Mouse (Mus musculus): ENCODE measurements at regions not wholly inside any gene's neighbourhood (a gene's known extent, or its start where the extent isn't known, plus 50 kb on each side); places are given as distances from the start of the nearest gene placed in this dataset.
A peak's percentile ranks its signal among the peaks of the same experiment; 100 is the strongest.

- H3K36me3 ChIP-seq = no peaks in the 10 kb centered on the region
- no peaks in the 10 kb centered on the region for H3K27me3 ChIP-seq
- no peak for ATAC-seq (ENCODE audit: borderline replicate concordance, extremely low read depth, low FRiP score, low TSS enrichment)
- H3K4me1 ChIP-seq = no peaks in the 10 kb centered on the region
- no peak overlapping the region for H3K27ac ChIP-seq
- no peak overlapping the region for H3K9ac ChIP-seq
- H3K9me3 ChIP-seq = no peaks in the 10 kb centered on the region
- peak overlapping the region; percentile 17; the same call in 1 of the 2 replicates for H3K4me2 ChIP-seq
- WGBS = 38% methylated on average over 16 of the region's 16 CpGs
- H3K4me3 ChIP-seq = no peak overlapping the region
These were observed 148.8 kb upstream of the Ado start for GRCm38 (mm10) chr10:67697401-67698195.

GRCm38 (mm10) chr10:67695891-67696853 is 147.4 kb upstream of the Ado start:
- ATAC-seq (ENCODE audit: borderline replicate concordance, extremely low read depth, low FRiP score, low TSS enrichment) = no peak
- WGBS = 43% methylated on average over 10 of the region's 10 CpGs

GRCm38 (mm10) chr10:67694751-67695150 is 146.0 kb upstream of the Ado start:
- ATAC-seq (ENCODE audit: borderline replicate concordance, extremely low read depth, low FRiP score, low TSS enrichment) = no peak
- Histone ChIP-seq H3K27ac (no peak overlapping the region), H3K27me3 (no peaks in the 10 kb centered on the region), H3K4me3 (no peak overlapping the region), H3K9me3 (no peaks in the 10 kb centered on the region), H3K36me3 (no peaks in the 10 kb centered on the region), H3K4me2 (no peak overlapping the region), H3K9ac (no peak overlapping the region), H3K4me1 (no peaks in the 10 kb centered on the region)
- WGBS = 76% methylated on average over 4 of the region's 4 CpGs

More at GRCm38 (mm10) chr10:67695891-67696853, 147.4 kb upstream of the Ado start:
- Histone ChIP-seq H3K27me3 (no peaks in the 10 kb centered on the region), H3K9me3 (no peaks in the 10 kb centered on the region), H3K4me3 (no peak overlapping the region), H3K9ac (no peak overlapping the region), H3K4me1 (no peaks in the 10 kb centered on the region), H3K36me3 (no peaks in the 10 kb centered on the region), H3K4me2 (no peak overlapping the region), H3K27ac (no peak overlapping the region)

GRCm38 (mm10) chr10:67693586-67693985 is 144.8 kb upstream of the Ado start:
- no peaks in the 10 kb centered on the region for H3K27me3 ChIP-seq
- H3K4me2 ChIP-seq = no peak overlapping the region
- H3K36me3 ChIP-seq = no peaks in the 10 kb centered on the region
- 76% methylated on average over 4 of the region's 4 CpGs for WGBS
- H3K9ac ChIP-seq = no peak overlapping the region
- no peaks in the 10 kb centered on the region for H3K4me1 ChIP-seq
- no peaks in the 10 kb centered on the region for H3K9me3 ChIP-seq
- ATAC-seq (ENCODE audit: borderline replicate concordance, extremely low read depth, low FRiP score, low TSS enrichment) = no peak
- H3K27ac ChIP-seq = no peak overlapping the region
- H3K4me3 ChIP-seq = no peak overlapping the region

GRCm38 (mm10) chr10:67689944-67690670 is 141.4 kb upstream of the Ado start:
- H3K9ac ChIP-seq = no peak overlapping the region
- H3K27me3 ChIP-seq = no peaks in the 10 kb centered on the region
- H3K4me1 ChIP-seq = no peaks in the 10 kb centered on the region
- H3K4me2 ChIP-seq = no peak overlapping the region
- no peaks in the 10 kb centered on the region for H3K36me3 ChIP-seq
- H3K4me3 ChIP-seq = no peak overlapping the region
- no peak for ATAC-seq (ENCODE audit: borderline replicate concordance, extremely low read depth, low FRiP score, low TSS enrichment)
- H3K9me3 ChIP-seq = no peaks in the 10 kb centered on the region
- WGBS = 86% methylated on average over 15 of the region's 15 CpGs
- no peak overlapping the region for H3K27ac ChIP-seq

- Histone ChIP-seq H3K4me3 (no peak overlapping the region), H3K4me2 (no peak overlapping the region), H3K9me3 (no peaks in the 10 kb centered on the region), H3K36me3 (no peaks in the 10 kb centered on the region), H3K4me1 (no peaks in the 10 kb centered on the region), H3K27ac (no peak overlapping the region), H3K27me3 (no peaks in the 10 kb centered on the region), H3K9ac (no peak overlapping the region)
- no peak for ATAC-seq (ENCODE audit: borderline replicate concordance, extremely low read depth, low FRiP score, low TSS enrichment)
- WGBS = 93% methylated on average over 4 of the region's 4 CpGs
These were observed 130.6 kb upstream of the Ado start for GRCm38 (mm10) chr10:67679382-67679781.

- WGBS = 85% methylated on average over 8 of the region's 8 CpGs
- no peak overlapping the region for H3K9ac ChIP-seq
- H3K4me3 ChIP-seq = no peak overlapping the region
- H3K4me2 ChIP-seq = no peak overlapping the region
- 0 out of 2 replicates have a peak, but pooled peaks cover 6% of the 10 kb centered on the region for H3K4me1 ChIP-seq
- no peak for ATAC-seq (ENCODE audit: borderline replicate concordance, extremely low read depth, low FRiP score, low TSS enrichment)
- H3K27me3 ChIP-seq = no peaks in the 10 kb centered on the region
- no peaks in the 10 kb centered on the region for H3K36me3 ChIP-seq
- no peaks in the 10 kb centered on the region for H3K9me3 ChIP-seq
- H3K27ac ChIP-seq = no peak overlapping the region
These were observed 124.7 kb upstream of the Ado start for GRCm38 (mm10) chr10:67673450-67673849.

GRCm38 (mm10) chr10:67672281-67672680 is 123.5 kb upstream of the Ado start:
- Histone ChIP-seq H3K9me3 (no peaks in the 10 kb centered on the region), H3K9ac (no peak overlapping the region), H3K4me3 (no peak overlapping the region), H3K4me1 (0 out of 2 replicates have a peak, but pooled peaks cover 6% of the 10 kb centered on the region), H3K4me2 (no peak overlapping the region), H3K27ac (no peak overlapping the region), H3K36me3 (no peaks in the 10 kb centered on the region), H3K27me3 (no peaks in the 10 kb centered on the region)
- 47% methylated on average over 8 of the region's 8 CpGs for WGBS
- peak; percentile 42; the same call in 1 of the 2 replicates for ATAC-seq (ENCODE audit: borderline replicate concordance, extremely low read depth, low FRiP score, low TSS enrichment)

GRCm38 (mm10) chr10:67669066-67669465 is 120.3 kb upstream of the Ado start:
- ATAC-seq (ENCODE audit: borderline replicate concordance, extremely low read depth, low FRiP score, low TSS enrichment) = no peak
- Histone ChIP-seq H3K36me3 (no peaks in the 10 kb centered on the region), H3K9ac (no peak overlapping the region), H3K4me2 (no peak overlapping the region), H3K27ac (no peak overlapping the region), H3K9me3 (no peaks in the 10 kb centered on the region), H3K4me3 (no peak overlapping the region), H3K4me1 (0 out of 2 replicates have a peak, but pooled peaks cover 6% of the 10 kb centered on the region), H3K27me3 (no peaks in the 10 kb centered on the region)
- WGBS = 95% methylated on average over 2 of the region's 2 CpGs

GRCm38 (mm10) chr10:67663028-67663427 is 114.3 kb upstream of the Ado start:
- Histone ChIP-seq H3K4me2 (no peak overlapping the region), H3K27me3 (no peaks in the 10 kb centered on the region), H3K4me3 (no peak overlapping the region), H3K4me1 (no peaks in the 10 kb centered on the region), H3K9ac (no peak overlapping the region), H3K9me3 (no peaks in the 10 kb centered on the region), H3K36me3 (no peaks in the 10 kb centered on the region), H3K27ac (no peak overlapping the region)
- 53% methylated on average over 3 of the region's 3 CpGs for WGBS
- ATAC-seq (ENCODE audit: borderline replicate concordance, extremely low read depth, low FRiP score, low TSS enrichment) = no peak

GRCm38 (mm10) chr10:67661666-67662065 is 112.9 kb upstream of the Ado start:
- no peak for ATAC-seq (ENCODE audit: borderline replicate concordance, extremely low read depth, low FRiP score, low TSS enrichment)
- Histone ChIP-seq H3K4me1 (no peaks in the 10 kb centered on the region), H3K4me3 (no peak overlapping the region), H3K27me3 (no peaks in the 10 kb centered on the region), H3K27ac (no peak overlapping the region), H3K36me3 (no peaks in the 10 kb centered on the region), H3K9ac (no peak overlapping the region), H3K9me3 (no peaks in the 10 kb centered on the region), H3K4me2 (no peak overlapping the region)
- 77% methylated on average over 4 of the region's 4 CpGs for WGBS

All from lung, embryonic 15.5 days (tissue).